Mouse (Mus musculus): Measurements from ENCODE around the gene Snx9. TPM values are rescaled to one million over a fixed set of nuclear protein-coding genes. Genes with fewer than 3 reads are reported as not detected.

Snx9 gene
- total RNA-seq (2021): 10 to 100 TPM; 45.3 TPM
- long read RNA-seq, experiment 1, transcript Snx9-201 (18 exons, 3,331 nt): major isoform, 67 of 78 reads
- long read RNA-seq, experiment 1, partial matches to known transcripts: 4 of 78 reads
- long read RNA-seq, experiment 1, other reads (novel, unspliced or antisense): 7 of 78 reads
- long read RNA-seq, experiment 2, transcript Snx9-201 (18 exons, 3,331 nt): major isoform, 81 of 88 reads
- long read RNA-seq, experiment 2, partial matches to known transcripts: 4 of 88 reads
- long read RNA-seq, experiment 2, other reads (novel, unspliced or antisense): 3 of 88 reads

GRCm38 (mm10) chr17:5841128-5841942 is at the start of gene Snx9:
TSS of gene Snx9 (plus strand) at chr17:5841329.
- DNase-seq (ENCODE audit: low spot score in 2 of 2): peak; percentile 73 to 83

GRCm38 (mm10) chr17:5792164-5792791 is 48.9 kb upstream of the Snx9 start:
- no peak for DNase-seq (ENCODE audit: low spot score in 2 of 2)

DNA sequence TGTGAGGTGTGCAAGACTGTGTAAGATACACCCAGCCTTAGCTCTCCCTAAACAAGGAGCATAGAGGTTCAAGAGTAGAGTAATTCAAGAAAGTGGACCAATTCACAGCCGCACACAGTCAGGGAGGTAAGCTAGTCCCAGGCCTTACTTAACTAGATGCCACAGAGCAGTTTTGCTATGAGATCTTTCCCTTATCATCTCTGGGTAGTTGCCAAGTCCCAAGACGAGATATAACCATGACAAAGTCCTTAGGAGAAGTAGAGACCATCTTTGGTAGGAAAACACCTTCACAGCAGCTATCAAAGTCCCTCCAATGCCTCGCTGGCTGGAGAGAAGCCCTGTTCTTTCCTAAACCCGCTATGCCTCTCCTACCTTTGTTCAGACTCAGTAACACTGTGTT is 47.5 kb upstream of the Snx9 start:
- no peak for DNase-seq (ENCODE audit: low spot score in 2 of 2)

DNA sequence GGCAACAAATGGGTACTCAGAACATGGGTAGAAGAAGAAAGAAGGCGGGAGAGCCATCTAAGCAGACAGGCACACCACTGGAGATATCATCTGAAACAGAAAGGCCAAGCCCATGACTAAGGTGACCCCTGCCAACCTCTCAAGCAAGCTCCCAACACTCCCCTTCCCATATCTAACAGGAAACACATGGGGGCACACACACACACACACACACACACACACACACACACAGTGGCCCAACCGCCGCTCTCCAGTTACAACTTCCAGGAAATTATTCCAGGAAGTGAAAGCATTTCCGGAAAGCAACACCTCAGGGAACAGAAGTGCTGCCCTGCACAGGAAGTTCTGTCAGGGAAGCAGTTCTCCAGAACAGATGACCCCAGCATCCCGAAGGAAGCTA is 46.9 kb upstream of the Snx9 start:
- DNase-seq (ENCODE audit: low spot score in 2 of 2): no peak

DNA sequence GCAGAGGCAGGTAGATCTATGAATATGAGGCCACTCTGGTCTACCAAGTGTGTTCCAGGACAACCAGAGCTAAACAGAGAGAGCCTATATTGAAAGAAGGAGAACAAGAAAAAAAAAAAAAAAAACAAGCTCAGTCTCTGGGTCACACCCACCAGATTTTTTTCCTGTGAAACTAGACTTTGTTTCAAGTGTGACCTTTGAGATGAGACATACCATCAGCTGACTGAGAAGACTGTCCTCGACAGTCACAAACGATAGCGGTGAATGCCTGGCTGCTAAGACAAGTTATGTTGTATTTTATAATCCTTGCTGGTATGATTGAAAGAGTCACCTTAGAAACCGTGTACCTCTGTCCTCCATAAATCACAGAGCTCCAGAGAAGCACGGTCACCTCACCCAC is 45.8 kb upstream of the Snx9 start:
- DNase-seq (ENCODE audit: low spot score in 2 of 2): no peak

DNA sequence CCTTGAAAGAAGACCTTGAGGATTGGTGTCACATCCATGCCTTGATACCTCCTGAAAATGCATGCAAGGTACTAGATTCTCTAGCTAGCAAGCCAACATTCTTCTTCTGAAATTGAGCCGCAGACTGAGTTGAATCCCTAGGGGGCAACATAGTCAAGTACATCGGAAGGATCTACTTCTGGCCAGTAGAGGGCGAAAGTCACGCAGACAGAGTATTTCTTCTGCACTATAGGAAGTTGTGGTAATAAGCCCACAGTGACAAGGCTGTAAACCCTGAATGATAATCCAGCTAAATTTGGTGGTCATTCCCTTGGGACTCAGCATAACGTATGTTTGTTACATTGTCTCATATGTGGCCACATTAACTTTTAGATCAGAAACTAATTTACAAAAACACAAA is 45.3 kb upstream of the Snx9 start:
- DNase-seq (ENCODE audit: low spot score in 2 of 2): peak in 1 of 2 experiments; percentile 53

DNA sequence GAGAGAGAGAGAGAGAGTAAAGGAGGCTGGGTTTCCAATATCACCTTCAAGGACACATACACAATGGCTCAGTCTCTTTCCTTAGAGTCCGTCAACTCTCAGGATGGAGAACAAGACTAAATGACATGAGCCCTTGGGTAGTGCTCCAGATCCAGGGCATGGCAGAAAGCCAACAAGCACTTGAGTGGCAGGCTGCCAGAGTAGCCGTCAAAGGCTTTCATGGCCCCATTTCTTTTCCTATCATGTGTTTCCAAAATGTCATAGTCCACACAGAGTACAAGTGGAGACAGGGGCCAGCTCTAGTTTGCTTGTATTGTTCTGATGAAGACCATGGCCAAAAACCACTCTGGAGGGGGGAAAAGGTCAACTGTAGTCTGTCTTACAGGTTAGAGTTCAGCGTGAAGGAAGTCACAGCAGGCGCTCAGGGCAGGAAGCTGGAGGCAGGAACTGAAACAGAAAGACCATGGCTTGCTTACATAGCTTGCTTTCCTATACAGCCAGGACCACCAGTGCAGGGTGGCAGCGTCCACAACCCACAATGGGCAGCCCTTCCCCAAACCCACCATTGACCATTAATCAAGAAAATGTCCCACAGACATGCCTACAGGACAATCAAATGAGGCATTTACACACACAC is 43.9 kb upstream of the Snx9 start:
- DNase-seq (ENCODE audit: low spot score in 2 of 2): peak; percentile 59 to 66

GRCm38 (mm10) chr17:5798221-5798801 is 42.8 kb upstream of the Snx9 start:
- DNase-seq (ENCODE audit: low spot score in 2 of 2): no peak

DNA sequence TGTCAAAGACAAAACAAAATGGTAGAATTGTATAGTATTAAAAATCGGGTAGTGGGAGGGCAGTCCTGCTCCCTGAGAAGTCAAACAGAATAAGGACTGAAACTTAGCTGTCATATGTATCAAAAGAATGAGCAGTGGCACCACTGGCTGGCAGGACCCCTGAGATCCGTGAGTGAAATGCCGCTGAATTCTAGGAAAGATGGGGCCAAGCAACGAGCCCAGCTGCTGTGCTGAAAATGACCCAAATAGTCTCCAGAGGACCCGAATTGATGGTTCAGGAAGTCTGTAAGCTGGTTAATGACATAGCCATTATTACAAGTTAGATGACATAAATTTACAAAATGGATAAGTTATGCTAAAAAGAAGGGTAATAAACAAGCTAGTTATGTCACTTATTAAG is 42.2 kb upstream of the Snx9 start:
- no peak for DNase-seq (ENCODE audit: low spot score in 2 of 2)

- no peak for DNase-seq (ENCODE audit: low spot score in 2 of 2)
Measured at GRCm38 (mm10) chr17:5799396-5800021, 41.6 kb upstream of the Snx9 start.

DNA sequence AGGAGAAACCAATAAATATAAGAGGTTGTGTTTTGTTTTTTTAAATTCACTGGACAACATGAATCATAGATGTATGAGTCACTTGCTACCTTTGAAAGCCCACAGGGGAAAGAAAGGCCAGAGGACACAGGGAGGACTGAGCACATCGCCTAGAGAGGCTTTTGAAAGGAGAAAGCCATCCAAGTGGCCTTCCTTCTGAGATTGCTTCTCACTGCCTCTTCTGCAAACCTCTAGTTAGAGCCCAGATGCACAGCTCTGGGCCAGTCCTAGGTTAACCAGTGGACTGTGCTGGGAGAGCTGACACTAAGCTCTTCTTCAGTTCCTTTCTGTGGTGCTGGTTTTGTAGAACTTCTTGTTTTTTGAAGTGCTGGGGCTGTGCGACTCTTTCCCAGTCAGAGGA is 40.9 kb upstream of the Snx9 start:
- no peak for DNase-seq (ENCODE audit: low spot score in 2 of 2)

DNA sequence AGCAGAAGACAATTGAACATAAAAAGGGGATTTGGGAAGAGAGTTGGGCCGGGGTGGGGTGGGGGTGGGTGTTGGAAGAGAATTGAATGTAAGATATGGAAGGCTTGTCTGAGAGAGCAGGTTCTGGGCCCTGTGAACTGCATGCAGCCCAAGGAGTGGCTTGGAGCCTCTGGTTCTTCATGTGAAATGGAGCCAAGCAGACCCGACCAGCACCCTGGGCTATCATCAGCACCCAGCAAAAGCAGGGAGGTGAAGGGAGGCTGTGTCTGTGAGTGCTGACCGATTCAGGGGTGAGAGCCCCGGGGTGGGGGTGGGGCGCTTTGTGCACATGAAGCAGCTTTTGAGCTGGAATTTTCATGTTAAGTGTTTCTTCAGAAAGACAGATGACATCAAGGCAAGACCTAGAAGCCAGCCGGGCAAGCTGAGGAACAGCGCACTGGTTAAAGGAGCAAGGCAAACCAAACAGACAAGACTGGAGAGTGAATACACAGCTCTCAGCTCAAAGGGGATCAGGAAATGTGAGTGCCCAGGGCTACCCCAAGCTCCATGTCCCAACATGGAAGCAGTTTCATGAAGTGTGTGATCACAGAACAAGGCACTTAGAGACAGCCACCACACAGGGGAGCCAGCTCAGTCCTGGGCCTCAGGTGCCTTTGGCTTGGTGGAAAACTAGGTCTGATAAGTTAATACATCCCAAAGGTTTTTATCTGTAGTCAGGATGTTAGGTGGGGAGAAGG is 40.1 kb upstream of the Snx9 start:
- DNase-seq (ENCODE audit: low spot score in 2 of 2): no peak

GRCm38 (mm10) chr17:5801761-5802655 is 39.1 kb upstream of the Snx9 start:
- no peak for DNase-seq (ENCODE audit: low spot score in 2 of 2)

GRCm38 (mm10) chr17:5802656-5802955 is 38.5 kb upstream of the Snx9 start:
- DNase-seq (ENCODE audit: low spot score in 2 of 2): no peak

- DNase-seq (ENCODE audit: low spot score in 2 of 2): no peak
Measured at GRCm38 (mm10) chr17:5803229-5804012, 37.7 kb upstream of the Snx9 start.

- DNase-seq (ENCODE audit: low spot score in 2 of 2): no peak
Measured at GRCm38 (mm10) chr17:5804370-5805150, 36.6 kb upstream of the Snx9 start.

DNA sequence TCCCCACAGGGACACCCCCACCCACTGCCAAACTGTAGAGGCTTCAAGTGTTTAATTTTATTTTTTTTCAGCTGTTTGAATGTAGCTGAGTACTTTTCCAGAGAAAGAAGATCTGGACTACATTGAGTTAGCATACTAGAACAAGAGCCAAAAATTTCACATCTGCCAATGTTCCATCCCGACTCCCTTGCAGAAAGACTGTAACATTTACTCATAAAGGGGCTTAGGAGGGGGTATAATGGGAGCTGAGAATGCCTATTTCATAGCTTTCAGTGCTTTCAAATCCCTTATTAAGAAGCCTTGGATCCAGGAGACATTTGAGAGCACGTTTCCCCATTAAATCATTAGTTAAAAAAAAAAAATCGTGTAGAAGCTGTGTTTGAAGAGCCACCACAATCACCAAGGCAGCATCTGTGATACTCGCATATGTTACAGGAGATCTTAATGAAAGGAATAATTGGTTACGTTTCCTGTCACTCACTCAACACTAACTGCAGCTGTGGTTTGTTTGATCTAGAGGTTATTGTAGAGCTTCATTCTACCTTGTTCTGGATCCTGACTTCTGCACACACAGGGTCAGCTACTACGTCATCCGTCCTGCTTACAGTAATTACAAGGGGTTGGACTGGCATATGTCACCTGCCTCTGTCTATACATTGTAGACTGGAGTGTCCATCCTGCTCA is 35.8 kb upstream of the Snx9 start:
- DNase-seq (ENCODE audit: low spot score in 2 of 2): no peak

Measured in adrenal gland, adult 18-20 months (tissue).